Mouse (Mus musculus) lung, postnatal 0 days (tissue): ENCODE measurements around the gene Rbfox1.

Experiments used
- CTCF ChIP-seq: IDR thresholded peaks from 2 replicates; pipeline ENCODE4 v1.5.1; 2016; ENCODE audit warnings: antibody characterized with exemption, mild to moderate bottlenecking
- EP300 ChIP-seq: IDR thresholded peaks from 2 replicates; pipeline ENCODE4 v1.6.1; 2016; ENCODE audit warnings: antibody characterized with exemption, mild to moderate bottlenecking, control low read depth

- TF ChIP-seq CTCF: no peak
- 0 out of 2 replicates have a peak, but pooled peaks have one; percentile 16 for TF ChIP-seq EP300
Observed at GRCm38 (mm10) chr16:7099506-7100300, 1214.5 kb downstream of the Rbfox1 start.
